ENCODE assay signal across 18 mouse cellular contexts in genomic region chr4:58464390-58465164, GRCm38 (mm10).
DNase-seq lines count a peak whose midpoint lies in the region; ATAC-seq and TF ChIP-seq lines count a peak whose summit lies in the region.
"Had no signal": no experiment of that assay in that cellular context is flagged by ENCODE, and none has a peak within 500 bp of the region (broad histone marks: within the 10 kb centered on the region; RNA-seq: fewer than 3 reads in every experiment).

No protein-coding gene starts in this region.

- intact Hi-C loops in gastrocnemius, adult 2 months (cut with DNase I), result no loop called here

- no peak overlapping the region for H3K4me2 ChIP-seq in embryonic facial prominence, embryonic 14.5 days (ENCODE audit: low read depth, low read length)
- H3K4me2 ChIP-seq: heart, embryonic 13.5 days; lung, embryonic 14.5 days; neural tube, embryonic 13.5 days had no signal

- no peaks in the 10 kb centered on the region for H3K9me3 ChIP-seq in embryonic facial prominence, embryonic 14.5 days (ENCODE audit: control insufficient read depth, low read length)
- H3K9me3 ChIP-seq: forebrain, embryonic 10.5 days; heart, embryonic 13.5 days; neural tube, embryonic 13.5 days had no signal

- H3K36me3 ChIP-seq in embryonic facial prominence, embryonic 14.5 days (ENCODE audit: control insufficient read depth, insufficient read depth, low read length), result no peaks in the 10 kb centered on the region
- H3K36me3 ChIP-seq: forebrain, embryonic 10.5 days; heart, embryonic 13.5 days; neural tube, embryonic 13.5 days had no signal

- peak; percentile 33; the same call in 1 of the 2 replicates for ATAC-seq in embryonic facial prominence, embryonic 14.5 days (ENCODE audit: low read depth)
- ATAC-seq: intestine, embryonic 16.5 days; Patski had no signal

- H3K27me3 ChIP-seq in embryonic facial prominence, embryonic 14.5 days (replicated peaks; ENCODE audit: control insufficient read depth, insufficient read depth, low read length), result no peaks in the 10 kb centered on the region
- H3K27me3 ChIP-seq: CH12.LX; heart, embryonic 13.5 days; neural tube, embryonic 13.5 days; Patski had no signal

- 81% methylated on average over 13 of the region's 13 CpGs for WGBS in embryonic facial prominence, embryonic 14.5 days

- peak overlapping the region; percentile 44 for H3K27ac ChIP-seq in gastrocnemius, adult 2 months
- no peak overlapping the region for H3K27ac ChIP-seq in embryonic facial prominence, embryonic 14.5 days (replicated peaks; ENCODE audit: low read depth, low read length)
- H3K27ac ChIP-seq: forebrain, embryonic 10.5 days; heart, embryonic 13.5 days; neural tube, embryonic 13.5 days had no signal

- H3K4me1 ChIP-seq in embryonic facial prominence, embryonic 14.5 days (ENCODE audit: control insufficient read depth, insufficient read depth, low read length), result peaks cover 4% of the 10 kb centered on the region; the same call in 1 of the 2 replicates
- H3K4me1 ChIP-seq: neural tube, embryonic 13.5 days had no signal

- no peak for TF ChIP-seq CTCF in gastrocnemius, adult 2 months (IDR thresholded peaks at IDR 0.05)

- peak; percentile 40 for DNase-seq in gastrocnemius, adult 2 months
- no peak for DNase-seq in gastrocnemius, postnatal 4 days (ENCODE audit: low spot score in 2 of 2)
- peak; percentile 72 for DNase-seq in 3134 (ENCODE audit: extremely low read depth, insufficient read length, low spot score)
- peak; percentile 62 for DNase-seq in R1 (ENCODE audit: low read depth, low spot score)
- DNase-seq in embryonic facial prominence, embryonic 14.5 days (ENCODE audit: low spot score), result peak; percentile 37
- DNase-seq in embryo, embryonic 10.5 days (ENCODE audit: low spot score), result no peak
- no peak for DNase-seq in retina, postnatal 1 day
- DNase-seq in embryo, embryonic 10 days (ENCODE audit: low spot score), result no peak
- DNase-seq: cerebellum, adult 2 months; embryo, embryonic 11 days; kidney, postnatal 25 days; lung, embryonic 14.5 days had no signal

- peak overlapping the region; percentile 54 for H3K4me3 ChIP-seq in gastrocnemius, adult 2 months
- no peak overlapping the region for H3K4me3 ChIP-seq in embryonic facial prominence, embryonic 14.5 days (ENCODE audit: low read depth, low read length)
- H3K4me3 ChIP-seq: forebrain, embryonic 10.5 days; heart, embryonic 13.5 days; neural tube, embryonic 13.5 days had no signal

- no peak overlapping the region for H3K9ac ChIP-seq in embryonic facial prominence, embryonic 14.5 days (ENCODE audit: low read depth, low read length)
- H3K9ac ChIP-seq: heart, embryonic 13.5 days; lung, embryonic 14.5 days; neural tube, embryonic 13.5 days had no signal

Comparison
In these comparisons a context has a peak if more than half of its experiments do, and no peak if none do; other contexts are left out.
1. DNase-seq: peak in gastrocnemius, adult 2 months (single experiment), 3134 (single experiment), R1 (single experiment) and embryonic facial prominence, embryonic 14.5 days (single experiment); none in gastrocnemius, postnatal 4 days (0 of 2), embryo, embryonic 10.5 days (single experiment), retina, postnatal 1 day (single experiment) and embryo, embryonic 10 days (single experiment).